Mouse (Mus musculus) T-cell, adult 2 months (primary cell): ENCODE measurements around the gene Mtg1.

Source experiments
- DNase-seq: peaks from one replicate; pipeline ENCODE4 v3.0.0; 2022; ENCODE audit warnings: low spot score

Gene Mtg1

GRCm38 (mm10) chr7:140188391-140189328, 51.3 kb downstream of the Mtg1 start:
- no peak for DNase-seq

GRCm38 (mm10) chr7:140190435-140190834, 53.1 kb downstream of the Mtg1 start:
- no peak for DNase-seq

DNA sequence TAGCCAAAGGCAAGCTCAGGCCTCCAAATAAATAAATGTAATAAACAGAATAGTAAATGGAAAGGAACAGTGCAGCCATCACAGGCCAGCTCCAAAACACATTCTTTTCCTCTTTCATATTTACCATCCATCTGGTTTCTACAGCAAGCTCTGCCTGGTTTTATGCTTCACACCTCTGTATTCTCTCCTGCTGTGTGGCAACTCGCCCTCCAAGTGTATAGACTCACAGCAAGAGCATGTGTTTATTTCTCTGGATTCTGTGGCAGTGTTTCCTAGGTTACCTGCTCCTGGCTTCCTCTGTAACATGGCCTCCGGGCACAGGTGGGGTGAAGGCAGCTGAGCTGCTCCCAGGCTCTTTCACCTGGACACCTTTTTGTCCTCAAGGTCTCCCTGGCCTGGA, 55.1 kb downstream of the Mtg1 start:
- no peak for DNase-seq

DNA sequence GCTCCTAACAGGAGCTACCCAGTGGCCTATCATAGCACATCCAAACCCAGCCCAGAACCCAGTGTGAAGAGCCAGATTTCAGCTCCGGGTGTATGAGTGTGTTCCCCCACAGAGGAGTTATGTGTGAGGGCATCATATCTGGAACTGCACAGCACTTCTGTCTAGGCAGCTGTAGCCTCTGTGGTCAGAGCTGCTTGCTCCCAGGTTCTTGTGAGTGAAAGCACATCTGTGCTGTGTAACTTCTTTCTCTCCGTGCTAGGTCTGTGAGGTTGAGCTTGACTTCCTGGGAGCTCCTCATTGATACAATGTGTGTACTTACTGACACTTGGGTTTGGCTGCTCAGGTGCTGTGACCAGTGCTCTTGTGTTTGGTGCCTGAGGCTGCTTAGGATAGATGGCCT, 55.5 kb downstream of the Mtg1 start:
- DNase-seq = no peak

DNA sequence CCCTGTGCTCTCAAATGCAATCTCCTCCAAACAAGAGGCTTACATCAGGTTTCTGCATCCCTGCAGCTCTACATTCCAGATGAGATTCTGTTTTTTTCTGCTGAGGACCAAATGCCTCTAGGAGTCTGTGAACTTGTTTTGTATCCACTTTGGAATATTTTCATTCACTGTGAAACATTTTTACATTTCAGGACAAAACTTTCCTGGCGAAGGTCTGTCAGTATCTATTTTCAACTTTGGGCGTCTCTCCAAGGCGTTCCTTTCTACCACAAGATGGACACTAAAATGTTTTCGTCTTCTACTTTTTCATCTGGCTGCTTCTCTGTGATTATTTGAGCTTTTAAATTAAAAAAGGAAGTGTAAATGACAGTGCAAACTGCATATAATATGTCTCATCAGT, 56.7 kb downstream of the Mtg1 start:
- DNase-seq = no peak

GRCm38 (mm10) chr7:140196002-140196401, 58.6 kb downstream of the Mtg1 start:
- no peak for DNase-seq
